Mouse (Mus musculus): ENCODE data around the gene Rab2b. TPM values are rescaled to one million over a fixed set of nuclear protein-coding genes. Genes with fewer than 3 reads are reported as not detected.

The Rab2b gene
- 21.4 TPM for polyA plus RNA-seq (2015; fragmentation: Illumina TruSeq; extraction: RNeasy Lipid Tissue Mini Kit (QIAGEN cat#74804); ENCODE audit: insufficient read depth, low replicate concordance)

GRCm38 (mm10) chr14:52278932-52279746 is at the start of gene Rab2b, which contains the start of gene Tox4:
Rab2b (minus strand) TSS chr14:52279545.
Tox4 (plus strand) TSS chr14:52279146.

GRCm38 (mm10) chr14:52327910-52328812 is 48.8 kb upstream of the Rab2b start, which contains the start of gene Sall2:
Sall2 (minus strand) TSS chr14:52328762.

GRCm38 (mm10) chr14:52304644-52305271 is 25.4 kb upstream of the Rab2b start, which contains the start of gene Mettl3:
Mettl3 (minus strand) TSS chr14:52305128.

GRCm38 (mm10) chr14:52257484-52258213 is 21.7 kb downstream of the Rab2b start, which contains the start of gene Chd8:
Chd8 (minus strand) TSS chr14:52257780.

Other genes starting within 250 kb of the Rab2b start
- gene Olfr221, start 237.1 kb downstream of the Rab2b start, polyA plus RNA-seq (2015; fragmentation: Illumina TruSeq; extraction: RNeasy Lipid Tissue Mini Kit (QIAGEN cat#74804); ENCODE audit: insufficient read depth, low replicate concordance), result not detected
- gene Hnrnpc, start 175.5 kb downstream of the Rab2b start, polyA plus RNA-seq (2015; fragmentation: Illumina TruSeq; extraction: RNeasy Lipid Tissue Mini Kit (QIAGEN cat#74804); ENCODE audit: insufficient read depth, low replicate concordance), result 497 TPM
- 44.6 TPM for gene Rpgrip1, start 168.8 kb downstream of the Rab2b start, polyA plus RNA-seq (2015; fragmentation: Illumina TruSeq; extraction: RNeasy Lipid Tissue Mini Kit (QIAGEN cat#74804); ENCODE audit: insufficient read depth, low replicate concordance)
- 85.9 TPM for gene Supt16, start 82.1 kb downstream of the Rab2b start, polyA plus RNA-seq (2015; fragmentation: Illumina TruSeq; extraction: RNeasy Lipid Tissue Mini Kit (QIAGEN cat#74804); ENCODE audit: insufficient read depth, low replicate concordance)
- 138 TPM for gene Chd8, start 21.8 kb downstream of the Rab2b start, polyA plus RNA-seq (2015; fragmentation: Illumina TruSeq; extraction: RNeasy Lipid Tissue Mini Kit (QIAGEN cat#74804); ENCODE audit: insufficient read depth, low replicate concordance)
- gene Tox4, start 399 bp downstream of the Rab2b start, polyA plus RNA-seq (2015; fragmentation: Illumina TruSeq; extraction: RNeasy Lipid Tissue Mini Kit (QIAGEN cat#74804); ENCODE audit: insufficient read depth, low replicate concordance), result 54.8 TPM
- 104 TPM for gene Mettl3, start 25.6 kb upstream of the Rab2b start, polyA plus RNA-seq (2015; fragmentation: Illumina TruSeq; extraction: RNeasy Lipid Tissue Mini Kit (QIAGEN cat#74804); ENCODE audit: insufficient read depth, low replicate concordance)
- gene Sall2, start 49.2 kb upstream of the Rab2b start, polyA plus RNA-seq (2015; fragmentation: Illumina TruSeq; extraction: RNeasy Lipid Tissue Mini Kit (QIAGEN cat#74804); ENCODE audit: insufficient read depth, low replicate concordance), result 5.9 TPM
- not detected for gene Olfr1513, start 76.9 kb upstream of the Rab2b start, polyA plus RNA-seq (2015; fragmentation: Illumina TruSeq; extraction: RNeasy Lipid Tissue Mini Kit (QIAGEN cat#74804); ENCODE audit: insufficient read depth, low replicate concordance)
- not detected for gene Olfr1512, start 99.6 kb upstream of the Rab2b start, polyA plus RNA-seq (2015; fragmentation: Illumina TruSeq; extraction: RNeasy Lipid Tissue Mini Kit (QIAGEN cat#74804); ENCODE audit: insufficient read depth, low replicate concordance)
- not detected for gene Olfr1511, start 117.8 kb upstream of the Rab2b start, polyA plus RNA-seq (2015; fragmentation: Illumina TruSeq; extraction: RNeasy Lipid Tissue Mini Kit (QIAGEN cat#74804); ENCODE audit: insufficient read depth, low replicate concordance)
- gene Olfr1510, start 134.8 kb upstream of the Rab2b start, polyA plus RNA-seq (2015; fragmentation: Illumina TruSeq; extraction: RNeasy Lipid Tissue Mini Kit (QIAGEN cat#74804); ENCODE audit: insufficient read depth, low replicate concordance), result not detected
- not detected for gene Olfr1509, start 163.4 kb upstream of the Rab2b start, polyA plus RNA-seq (2015; fragmentation: Illumina TruSeq; extraction: RNeasy Lipid Tissue Mini Kit (QIAGEN cat#74804); ENCODE audit: insufficient read depth, low replicate concordance)
- gene Olfr1508, start 187.9 kb upstream of the Rab2b start, polyA plus RNA-seq (2015; fragmentation: Illumina TruSeq; extraction: RNeasy Lipid Tissue Mini Kit (QIAGEN cat#74804); ENCODE audit: insufficient read depth, low replicate concordance), result not detected
- not detected for gene Olfr1507, start 216.2 kb upstream of the Rab2b start, polyA plus RNA-seq (2015; fragmentation: Illumina TruSeq; extraction: RNeasy Lipid Tissue Mini Kit (QIAGEN cat#74804); ENCODE audit: insufficient read depth, low replicate concordance)